ENCODE assay signal across 8 mouse cellular contexts in genomic region chr7:19403731-19404296, GRCm38 (mm10). TPM values are rescaled to one million over a fixed set of nuclear protein-coding genes. Genes with fewer than 3 reads are reported as not detected.
DNase-seq lines count a peak whose midpoint lies in the region; ATAC-seq and TF ChIP-seq lines count a peak whose summit lies in the region.

TSS of gene Klc3 (minus strand) at chr7:19404104.

- H3K4me3 ChIP-seq in forebrain, embryonic 14.5 days (ENCODE audit: low read depth, low read length), result peak within 1 kb of the TSS; percentile 49
- peak within 1 kb of the TSS; percentile 50 for H3K4me3 ChIP-seq in kidney, adult 2 months (ENCODE audit: insufficient read depth, low read depth, low read length)
- H3K4me3 ChIP-seq in lung, embryonic 16.5 days (ENCODE audit: low read length), result peak within 1 kb of the TSS; percentile 70

- H3K27ac ChIP-seq in forebrain, embryonic 14.5 days (ENCODE audit: low read depth, low read length), result no peak within 1 kb of the TSS
- no peak within 1 kb of the TSS for H3K27ac ChIP-seq in kidney, adult 2 months (ENCODE audit: insufficient read depth, low read depth, low read length)
- H3K27ac ChIP-seq in lung, embryonic 16.5 days (ENCODE audit: low read length), result no peak within 1 kb of the TSS

- DNase-seq in B cell, adult 2 months, result peak; percentile 86 to 87
- DNase-seq in ZHBTc4 (ENCODE audit: low read depth, low spot score) (peak; percentile 89), MN1 (ENCODE audit: low spot score) (no peak)
- no peak for DNase-seq in forebrain, embryonic 14.5 days (ENCODE audit: low spot score)
- DNase-seq in kidney, adult 2 months, result peak; percentile 89
- peak; percentile 14 for DNase-seq in ovary, postnatal 10 days (ENCODE audit: low spot score)
- DNase-seq in urinary bladder, postnatal 25 days (ENCODE audit: low spot score), result peak; percentile 67

- peaks cover 44% of the 10 kb centered on the region for H3K27me3 ChIP-seq in forebrain, embryonic 14.5 days (replicated peaks; ENCODE audit: control insufficient read depth, insufficient read depth, low read length)
- H3K27me3 ChIP-seq in kidney, adult 2 months (replicated peaks; ENCODE audit: control insufficient read depth, insufficient read depth, low read length), result no peaks in the 10 kb centered on the region
- peaks cover 30% of the 10 kb centered on the region for H3K27me3 ChIP-seq in lung, embryonic 16.5 days (ENCODE audit: control insufficient read depth, insufficient read depth, low read depth, low read length)

- TF ChIP-seq CTCF in kidney, adult 2 months (conservative IDR thresholded peaks at IDR 0.05; ENCODE audit: insufficient read depth, insufficient read length, low read depth, low read length), result no peak

- peak; percentile 30 for ATAC-seq in forebrain, embryonic 14.5 days
- ATAC-seq in lung, embryonic 16.5 days (ENCODE audit: low read depth), result peak; percentile 79

- peaks cover 8% of the 10 kb centered on the region for H3K4me1 ChIP-seq in forebrain, embryonic 14.5 days (ENCODE audit: control insufficient read depth, insufficient read depth, low read length)
- H3K4me1 ChIP-seq in kidney, adult 2 months (ENCODE audit: control insufficient read depth, insufficient read depth, low read length), result no peaks in the 10 kb centered on the region
- peaks cover 3% of the 10 kb centered on the region for H3K4me1 ChIP-seq in lung, embryonic 16.5 days (replicated peaks; ENCODE audit: control insufficient read depth, insufficient read depth, low read length)

- TF ChIP-seq POLR2A in kidney, adult 2 months (IDR thresholded peaks at IDR 0.05; ENCODE audit: low read depth, low read length), result no peak

- 0 out of 2 replicates have a peak, but pooled peaks cover 4% of the 10 kb centered on the region for H3K9me3 ChIP-seq in forebrain, embryonic 14.5 days (replicated peaks; ENCODE audit: control insufficient read depth, low read length)
- H3K9me3 ChIP-seq in lung, embryonic 16.5 days (ENCODE audit: control insufficient read depth, low read length), result no peaks in the 10 kb centered on the region

- peak within 1 kb of the TSS; percentile 55 for H3K9ac ChIP-seq in forebrain, embryonic 14.5 days (ENCODE audit: low read length)
- H3K9ac ChIP-seq in lung, embryonic 16.5 days (ENCODE audit: low read length), result peak within 1 kb of the TSS; percentile 69

- WGBS in forebrain, embryonic 14.5 days, result under 1% methylated on average over 61 of the region's 62 CpGs
- under 1% methylated on average over 62 of the region's 62 CpGs for WGBS in kidney, adult 2 months
- under 1% methylated on average over 60 of the region's 62 CpGs for WGBS in lung, embryonic 16.5 days

- no peaks in the 10 kb centered on the region for H3K36me3 ChIP-seq in forebrain, embryonic 14.5 days (ENCODE audit: control insufficient read depth, insufficient read depth, low read length)
- no peaks in the 10 kb centered on the region for H3K36me3 ChIP-seq in kidney, adult 2 months (ENCODE audit: control insufficient read depth, insufficient read depth, low read length)
- no peaks in the 10 kb centered on the region for H3K36me3 ChIP-seq in lung, embryonic 16.5 days (ENCODE audit: control insufficient read depth, insufficient read depth, low read length)

- peak within 1 kb of the TSS; percentile 90 for H3K4me2 ChIP-seq in forebrain, embryonic 14.5 days (ENCODE audit: low read length)
- peak within 1 kb of the TSS; percentile 95 for H3K4me2 ChIP-seq in lung, embryonic 16.5 days (ENCODE audit: low read depth, low read length)

RNA-seq across cellular contexts. Expression of gene Klc3, which starts in this region (rescaled TPM):
- polyA plus RNA-seq in forebrain, embryonic 14.5 days (2014; fragmentation: Nextera tagmentation; extraction: Ambion mirVana), result 0.81 and 1.3 TPM in 2 replicates
- polyA plus RNA-seq in kidney, adult 2 months (2012; rRNA removed), result 3.7 and 5.0 TPM in 2 replicates
- polyA plus RNA-seq in lung, embryonic 16.5 days (2015; fragmentation: Nextera tagmentation; extraction: Ambion mirVana), result 17.5 and 19.7 TPM in 2 replicates

Comparison
In these comparisons a context has a peak if more than half of its experiments do, and no peak if none do; other contexts are left out.
1. DNase-seq: peak in B cell, adult 2 months (2 of 2), ZHBTc4 (single experiment), kidney, adult 2 months (single experiment), ovary, postnatal 10 days (single experiment) and urinary bladder, postnatal 25 days (single experiment); none in forebrain, embryonic 14.5 days (single experiment) and MN1 (single experiment).
2. Peak in every context shown above with its lines, with median percentiles within 50 percentile points of each other: H3K4me3 ChIP-seq.